Mouse (Mus musculus): ENCODE results near the gene Gm973.

The Gm973 gene

DNA sequence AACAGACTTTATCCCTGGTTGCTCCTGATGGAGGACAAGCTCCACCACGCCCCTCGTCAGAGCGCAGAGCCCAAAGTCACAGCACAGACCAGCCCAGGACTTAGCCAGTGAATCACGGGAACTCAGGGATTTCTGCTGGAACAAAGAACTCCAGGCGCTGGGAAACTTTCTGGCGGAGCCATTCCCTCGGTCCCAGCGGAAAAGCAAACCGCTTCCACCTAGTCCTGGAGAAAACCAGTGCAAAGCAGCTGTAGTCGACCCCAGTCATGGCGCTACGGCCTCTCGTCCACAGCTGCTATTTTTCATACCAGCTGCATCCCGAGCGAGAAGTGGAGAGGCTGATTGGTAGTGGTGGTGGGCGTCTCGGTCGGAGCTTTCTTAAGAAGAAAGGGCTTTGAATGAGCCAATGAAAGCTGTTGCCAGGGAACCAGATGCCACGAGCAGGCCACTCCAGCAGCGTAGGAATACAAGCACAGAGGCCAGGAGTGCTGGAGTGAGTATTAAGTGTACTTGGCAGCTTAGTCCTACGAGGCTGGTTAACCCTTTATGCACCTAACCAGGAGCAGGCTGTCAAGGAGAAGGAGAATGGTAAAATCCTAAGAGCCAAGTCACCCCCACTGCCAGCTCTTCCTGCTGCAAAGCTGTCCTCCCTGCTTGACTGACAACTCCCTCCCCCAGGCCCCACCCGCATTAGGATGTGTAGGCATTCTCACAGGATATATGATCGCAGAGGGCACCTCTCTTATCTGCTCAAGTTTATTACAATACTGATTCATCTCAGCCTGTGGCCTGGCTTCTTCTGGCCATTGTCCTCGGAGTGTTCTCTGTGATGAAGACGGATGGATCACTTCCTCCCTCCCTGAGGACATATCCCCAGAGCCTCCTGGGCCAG is at the start of gene Gm973:
Gm973 (plus strand) TSS at position 239 of the 892 bp plus-strand sequence.
- peak; percentile 17 for DNase-seq (ENCODE audit: low spot score)

DNA sequence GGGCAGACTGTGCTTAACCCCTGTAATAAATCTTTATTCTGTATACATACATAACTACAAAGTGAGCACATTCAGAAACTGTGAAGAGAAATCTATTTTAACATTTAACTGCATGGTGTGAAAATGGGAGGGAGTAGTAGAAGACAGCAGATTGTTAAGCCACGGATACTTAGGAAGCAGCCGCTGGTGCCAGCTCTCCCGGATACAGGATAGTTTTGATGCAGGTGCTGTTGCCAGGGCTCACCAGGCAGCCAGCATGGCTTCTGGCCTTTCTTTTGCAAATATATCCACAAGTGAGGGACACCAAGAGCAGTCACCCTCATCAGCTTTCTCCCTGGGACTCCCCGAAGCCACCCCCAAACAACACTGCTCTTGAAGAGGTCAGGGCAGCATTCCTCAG is 46.9 kb upstream of the Gm973 start:
- DNase-seq (ENCODE audit: low spot score), result no peak

DNA sequence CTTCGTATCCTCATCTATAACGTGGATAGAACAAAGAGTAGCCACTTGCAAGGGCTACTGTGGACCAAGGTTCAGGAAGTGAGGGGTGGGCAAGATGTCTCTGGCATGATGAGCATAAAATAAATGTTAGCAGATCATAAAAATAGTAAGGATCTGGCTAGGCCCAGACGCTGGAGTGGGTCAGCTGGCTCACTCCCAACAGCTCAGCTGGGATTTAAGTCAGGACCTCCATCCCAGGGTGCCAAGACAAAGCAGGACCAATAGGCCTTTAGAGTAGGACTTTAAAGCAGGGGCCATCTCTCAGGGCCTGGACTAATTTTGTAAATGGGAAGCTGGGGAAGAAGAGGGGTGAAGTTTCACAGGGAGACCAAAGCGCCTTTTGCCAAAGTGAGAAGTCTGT is 45.3 kb upstream of the Gm973 start:
- no peak for DNase-seq (ENCODE audit: low spot score)

DNA sequence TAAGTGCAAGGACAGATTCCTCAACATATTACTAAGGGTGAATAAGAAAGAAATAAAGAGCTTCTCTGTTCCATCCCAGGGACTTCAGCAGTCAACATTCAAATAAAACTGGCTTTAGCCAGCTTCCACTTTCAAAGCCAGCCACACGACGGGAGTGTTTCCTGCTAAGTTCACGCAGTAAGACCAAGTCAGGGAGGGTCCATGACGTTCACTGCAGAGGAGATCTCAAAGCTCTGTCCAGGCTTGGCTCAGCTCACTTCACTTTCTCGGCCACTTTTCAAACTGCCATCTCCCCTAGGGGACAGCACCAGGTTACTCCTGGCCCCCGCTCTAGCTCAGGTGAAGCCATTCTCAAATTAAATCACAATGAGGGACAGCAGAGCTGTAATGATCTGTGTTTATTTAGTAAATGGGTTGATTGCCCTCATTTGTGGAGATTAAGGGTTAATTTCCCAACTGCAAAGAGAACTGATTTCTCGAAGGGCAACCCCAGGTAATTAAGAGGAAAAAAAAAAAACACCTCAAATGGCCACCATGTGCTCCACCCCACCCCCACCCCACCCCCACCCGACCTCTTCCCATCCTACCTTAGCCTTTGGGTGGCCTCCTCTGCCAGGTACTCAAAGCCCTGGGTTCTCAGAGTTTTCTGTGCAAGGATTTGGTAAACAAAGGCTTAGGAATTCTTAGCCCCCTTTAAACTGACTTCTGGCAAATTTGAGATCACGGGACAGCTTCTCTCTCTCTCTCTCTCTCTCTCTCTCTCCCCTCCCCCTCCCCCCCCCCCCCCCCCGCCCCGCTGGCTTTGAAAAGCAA is 43.5 kb upstream of the Gm973 start:
- DNase-seq (ENCODE audit: low spot score), result no peak

DNA sequence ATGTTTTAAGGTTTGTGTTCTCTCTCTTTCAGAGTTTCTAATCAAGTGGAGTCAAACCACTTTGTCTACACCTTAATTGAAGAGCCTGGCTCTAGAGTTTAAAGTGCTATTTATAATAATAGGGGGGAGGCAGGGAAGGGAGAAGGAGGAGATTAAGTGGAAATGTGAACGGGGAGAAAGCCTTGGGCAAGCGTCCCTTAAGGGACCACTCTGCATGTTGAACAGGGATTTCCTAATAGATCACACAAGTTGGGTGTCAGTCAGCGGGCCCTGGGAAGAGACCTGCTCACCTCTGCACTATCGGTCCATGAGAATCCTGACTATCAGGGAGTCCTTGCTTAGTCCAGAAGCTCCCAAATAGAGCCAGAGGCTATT is 42.9 kb upstream of the Gm973 start:
- DNase-seq (ENCODE audit: low spot score), result no peak

DNA sequence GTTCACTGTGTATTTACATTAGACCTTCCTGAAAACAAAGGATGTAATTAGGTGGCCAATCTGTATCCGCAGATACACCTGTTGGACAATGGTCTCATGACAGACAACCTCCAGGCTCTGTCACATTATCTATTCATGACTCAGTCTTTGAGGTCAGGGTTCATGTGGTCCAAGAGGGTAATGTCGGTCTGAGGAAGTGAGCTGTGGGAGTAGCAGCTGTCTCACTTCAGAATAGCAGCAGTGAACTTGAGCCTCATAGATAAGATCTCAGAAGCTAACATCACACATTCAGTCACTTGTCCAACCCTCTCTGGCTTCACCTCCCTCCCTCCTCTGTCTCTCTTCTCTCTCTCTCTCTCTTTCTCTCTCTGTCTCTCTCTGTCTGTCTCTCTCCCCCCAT is 40.4 kb upstream of the Gm973 start:
- no peak for DNase-seq (ENCODE audit: low spot score)

DNA sequence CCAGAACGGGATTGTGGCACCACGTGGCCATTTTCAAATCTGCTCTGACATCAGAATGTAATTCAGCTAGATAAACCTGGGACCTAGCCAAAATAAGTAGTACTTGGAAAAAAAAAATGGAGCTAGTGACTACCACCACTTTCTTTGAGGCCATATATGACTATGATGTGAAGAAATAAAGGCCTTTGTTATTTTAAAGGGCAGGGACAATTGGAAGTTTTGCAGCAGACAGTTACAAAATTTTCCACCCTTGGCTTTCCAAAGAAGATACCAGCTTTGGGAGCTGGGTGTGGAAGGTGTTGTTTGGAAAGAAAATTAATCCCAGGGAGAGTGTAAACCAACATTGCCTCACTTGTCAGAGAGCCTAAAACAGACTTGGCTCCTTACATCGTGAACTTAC is 37.2 kb upstream of the Gm973 start:
- DNase-seq (ENCODE audit: low spot score), result no peak

DNA sequence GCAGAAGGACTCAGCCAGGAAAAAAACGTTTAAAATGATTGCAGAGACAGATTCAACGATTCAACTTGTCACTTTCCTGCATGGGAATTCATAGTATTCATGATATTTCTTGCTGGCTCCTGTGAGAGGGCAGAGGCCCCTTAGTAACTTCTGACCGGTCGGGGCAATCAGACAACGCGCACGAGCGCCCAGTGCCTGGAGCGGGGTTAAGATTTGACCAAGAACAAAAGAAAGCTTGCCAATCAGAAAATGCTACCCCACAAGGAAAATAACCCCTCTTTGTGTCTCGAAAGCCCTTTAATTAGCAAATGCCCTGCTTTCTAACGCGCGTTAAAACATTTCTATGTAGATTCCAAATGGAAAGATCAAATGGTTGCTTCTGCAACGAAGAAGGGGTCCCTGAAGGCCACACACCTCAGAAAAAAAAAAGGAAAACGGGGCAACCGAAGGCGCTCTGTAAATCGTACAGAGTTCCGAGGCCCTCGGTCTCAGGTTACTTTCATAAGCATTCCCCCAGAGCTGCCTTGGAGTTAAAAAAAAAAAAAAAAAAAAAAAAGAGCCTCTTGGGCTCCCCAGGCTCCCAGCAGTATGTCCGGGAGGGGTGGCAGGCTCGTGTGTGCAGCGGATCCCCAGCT is 35.1 kb upstream of the Gm973 start:
- DNase-seq (ENCODE audit: low spot score), result no peak

DNA sequence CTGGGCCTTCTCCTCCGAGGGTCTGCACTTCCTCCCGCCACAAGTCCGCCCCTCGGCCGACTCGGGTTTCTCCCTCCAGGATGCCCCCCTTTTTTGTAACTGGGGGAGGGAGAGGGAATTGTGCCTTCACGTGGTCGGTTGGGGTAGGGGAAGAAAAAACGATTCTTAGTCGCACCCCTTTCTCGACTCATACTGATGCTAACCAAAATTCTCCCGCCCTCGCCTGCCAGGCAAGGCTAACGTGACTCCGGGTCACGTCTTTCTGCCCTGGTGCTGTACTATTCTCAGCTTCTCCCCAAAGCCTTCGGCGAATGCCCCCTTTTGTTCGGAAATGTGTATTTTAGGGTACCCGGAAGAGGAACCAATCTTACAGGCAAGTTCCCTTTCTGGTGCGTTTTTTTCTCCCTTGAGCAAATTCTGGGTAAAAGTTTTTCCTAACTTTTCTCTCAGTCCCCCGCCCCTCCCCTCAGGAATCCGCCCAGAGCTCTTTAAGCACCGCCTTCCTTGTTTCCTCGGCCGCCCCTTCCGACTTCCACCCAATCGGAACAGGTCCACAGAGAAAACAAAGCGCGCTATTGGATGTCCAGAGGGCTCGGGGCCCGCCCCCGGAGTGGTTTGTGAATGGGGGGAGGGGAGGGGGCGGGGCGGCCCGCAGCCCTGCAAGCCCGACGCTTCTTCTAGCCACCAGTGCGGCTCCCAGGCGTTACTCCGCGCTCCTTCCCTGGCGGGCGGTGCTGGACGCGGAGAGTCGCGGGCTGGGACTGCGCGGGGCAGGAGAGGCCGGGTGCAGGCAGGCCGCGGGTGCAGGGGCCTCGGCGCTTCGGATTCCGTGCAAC is 34.4 kb upstream of the Gm973 start:
- DNase-seq (ENCODE audit: low spot score), result peak; percentile 95

DNA sequence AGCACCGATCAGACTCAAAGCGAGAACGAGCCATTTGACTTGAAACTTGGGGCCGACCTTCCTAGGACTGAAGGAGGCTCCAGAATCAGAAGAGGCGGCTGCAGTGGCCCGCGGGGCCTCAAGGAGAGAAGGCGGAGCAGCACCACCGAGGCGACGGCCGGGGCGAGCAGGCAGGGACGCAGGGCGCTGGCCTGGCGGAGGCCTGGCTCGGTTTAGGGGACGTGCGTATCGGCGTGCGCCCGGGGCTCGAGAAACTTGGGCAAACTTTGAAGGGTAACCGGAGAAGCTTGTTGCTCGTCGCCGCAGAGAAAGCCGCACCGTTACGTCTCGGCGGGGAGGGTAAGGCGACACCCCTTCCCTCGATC is 33.8 kb upstream of the Gm973 start, which contains the start of gene Fzd7:
Fzd7 (plus strand) TSS at position 94 of the 365 bp plus-strand sequence.
- no peak for DNase-seq (ENCODE audit: low spot score)

DNA sequence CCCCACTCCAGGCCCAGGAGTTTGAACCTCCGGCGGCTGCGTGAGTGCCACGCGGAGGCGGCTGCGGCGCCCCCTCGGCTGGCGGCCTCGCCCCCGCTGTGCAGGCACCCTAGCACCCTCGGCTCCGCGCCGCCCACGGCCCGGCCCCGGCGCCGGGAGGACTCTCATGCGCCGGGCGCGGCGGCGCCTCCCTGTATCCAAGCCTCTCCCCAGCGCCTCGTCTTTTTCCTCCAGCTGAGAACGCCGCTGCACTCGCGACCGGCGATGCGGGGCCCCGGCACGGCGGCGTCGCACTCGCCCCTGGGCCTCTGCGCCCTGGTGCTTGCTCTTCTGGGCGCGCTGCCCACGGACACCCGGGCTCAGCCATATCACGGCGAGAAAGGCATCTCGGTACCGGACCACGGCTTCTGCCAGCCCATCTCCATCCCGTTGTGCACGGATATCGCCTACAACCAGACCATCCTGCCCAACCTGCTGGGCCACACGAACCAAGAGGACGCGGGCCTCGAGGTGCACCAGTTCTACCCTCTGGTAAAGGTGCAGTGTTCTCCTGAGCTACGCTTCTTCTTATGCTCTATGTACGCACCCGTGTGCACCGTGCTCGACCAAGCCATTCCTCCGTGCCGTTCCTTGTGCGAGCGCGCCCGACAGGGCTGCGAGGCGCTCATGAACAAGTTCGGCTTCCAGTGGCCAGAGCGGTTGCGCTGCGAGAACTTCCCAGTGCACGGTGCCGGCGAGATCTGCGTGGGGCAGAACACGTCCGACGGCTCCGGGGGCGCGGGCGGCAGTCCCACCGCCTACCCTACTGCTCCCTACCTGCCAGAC is 33.2 kb upstream of the Gm973 start:
- DNase-seq (ENCODE audit: low spot score), result peak; percentile 29

DNA sequence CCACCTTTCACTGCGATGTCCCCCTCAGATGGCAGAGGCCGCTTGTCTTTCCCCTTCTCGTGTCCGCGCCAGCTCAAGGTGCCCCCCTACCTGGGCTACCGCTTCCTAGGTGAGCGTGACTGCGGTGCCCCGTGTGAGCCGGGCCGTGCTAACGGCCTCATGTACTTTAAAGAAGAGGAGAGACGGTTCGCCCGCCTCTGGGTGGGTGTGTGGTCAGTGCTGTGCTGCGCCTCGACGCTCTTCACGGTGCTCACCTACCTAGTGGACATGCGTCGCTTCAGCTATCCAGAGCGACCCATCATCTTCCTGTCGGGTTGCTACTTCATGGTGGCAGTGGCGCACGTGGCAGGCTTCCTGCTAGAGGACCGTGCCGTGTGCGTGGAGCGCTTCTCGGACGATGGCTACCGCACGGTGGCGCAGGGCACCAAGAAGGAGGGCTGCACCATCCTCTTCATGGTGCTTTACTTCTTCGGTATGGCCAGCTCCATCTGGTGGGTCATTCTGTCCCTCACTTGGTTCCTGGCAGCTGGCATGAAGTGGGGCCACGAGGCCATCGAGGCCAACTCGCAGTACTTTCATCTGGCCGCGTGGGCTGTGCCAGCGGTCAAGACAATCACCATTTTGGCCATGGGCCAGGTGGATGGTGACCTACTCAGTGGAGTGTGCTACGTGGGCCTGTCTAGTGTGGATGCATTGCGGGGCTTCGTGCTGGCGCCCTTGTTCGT is 32.4 kb upstream of the Gm973 start:
- DNase-seq (ENCODE audit: low spot score), result peak; percentile 23

DNA sequence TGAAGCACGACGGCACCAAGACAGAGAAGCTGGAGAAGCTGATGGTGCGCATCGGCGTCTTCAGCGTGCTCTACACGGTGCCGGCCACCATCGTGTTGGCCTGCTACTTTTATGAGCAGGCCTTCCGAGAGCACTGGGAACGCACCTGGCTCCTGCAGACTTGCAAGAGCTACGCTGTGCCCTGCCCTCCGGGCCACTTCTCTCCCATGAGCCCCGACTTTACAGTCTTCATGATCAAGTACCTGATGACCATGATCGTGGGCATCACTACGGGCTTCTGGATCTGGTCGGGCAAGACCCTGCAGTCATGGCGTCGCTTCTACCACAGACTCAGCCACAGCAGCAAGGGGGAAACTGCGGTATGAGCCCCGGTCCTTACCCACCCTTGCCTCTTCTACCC is 31.8 kb upstream of the Gm973 start:
- DNase-seq (ENCODE audit: low spot score), result no peak

DNA sequence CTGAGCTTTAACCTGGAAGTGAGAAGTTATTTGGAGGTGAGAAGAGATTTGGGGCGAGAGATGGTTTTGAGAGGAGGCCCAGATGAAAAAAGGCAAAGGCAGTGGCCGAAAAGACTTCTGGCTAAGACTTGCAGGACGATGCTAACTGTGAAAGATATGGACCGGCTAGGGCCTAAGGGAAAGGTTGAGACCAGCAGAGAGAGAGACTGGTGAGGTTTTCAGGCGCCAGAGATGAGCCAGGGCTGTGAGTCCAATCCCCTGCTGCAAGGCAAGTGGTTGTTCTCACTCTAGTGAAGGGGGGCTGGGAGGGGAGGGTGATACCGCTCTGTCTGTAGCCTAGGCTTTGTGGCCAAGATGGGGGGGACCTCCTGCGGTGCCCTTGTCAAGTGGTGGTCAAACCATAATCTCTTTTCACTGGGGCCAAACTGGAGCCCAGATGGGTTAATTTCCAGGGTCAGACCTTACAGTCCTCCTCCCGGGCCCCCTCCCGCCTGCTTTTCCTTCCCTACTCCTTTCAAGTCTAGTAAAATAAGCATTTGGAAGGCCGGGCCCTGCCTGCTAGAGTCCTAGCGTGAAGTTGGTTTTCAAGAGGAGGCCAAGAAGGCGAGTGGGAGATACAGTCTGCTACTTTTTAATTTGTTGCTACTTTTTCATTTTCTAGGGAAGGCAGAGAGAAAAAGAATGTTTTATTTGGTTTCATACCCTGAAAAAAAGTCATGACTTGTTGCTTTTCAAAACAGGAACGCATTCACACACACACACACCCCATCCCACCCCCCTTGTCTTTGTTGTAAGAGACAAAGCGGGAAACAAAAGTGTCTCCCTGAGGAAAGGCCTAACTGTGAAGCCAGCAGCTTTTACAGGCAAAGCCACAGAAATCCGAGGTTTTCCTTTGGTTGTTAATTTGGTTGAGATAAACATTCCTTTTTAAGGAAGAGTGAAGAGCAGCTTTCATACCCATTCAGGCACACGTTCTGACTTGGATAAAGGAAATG is 31.0 kb upstream of the Gm973 start:
- DNase-seq (ENCODE audit: low spot score), result no peak

DNA sequence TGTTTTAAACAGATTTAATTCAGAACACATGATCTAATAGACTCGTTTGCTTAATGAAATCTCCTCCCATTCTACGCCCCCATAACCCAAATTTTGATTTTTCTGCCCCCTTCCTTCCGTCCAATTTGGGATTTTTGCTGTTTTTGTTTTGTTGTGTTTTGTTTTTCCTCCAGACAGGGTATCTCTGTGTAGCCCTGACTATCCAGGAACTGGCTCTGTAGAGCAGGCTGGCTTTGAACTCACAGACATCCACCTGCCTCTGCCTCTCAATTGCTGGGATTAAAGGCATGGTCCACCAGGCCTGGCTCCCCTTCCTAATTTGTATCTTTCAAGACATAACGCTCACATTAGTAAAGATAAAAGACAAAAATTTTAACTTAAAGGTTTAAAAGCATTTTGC is 30.3 kb upstream of the Gm973 start:
- no peak for DNase-seq (ENCODE audit: low spot score)

DNA sequence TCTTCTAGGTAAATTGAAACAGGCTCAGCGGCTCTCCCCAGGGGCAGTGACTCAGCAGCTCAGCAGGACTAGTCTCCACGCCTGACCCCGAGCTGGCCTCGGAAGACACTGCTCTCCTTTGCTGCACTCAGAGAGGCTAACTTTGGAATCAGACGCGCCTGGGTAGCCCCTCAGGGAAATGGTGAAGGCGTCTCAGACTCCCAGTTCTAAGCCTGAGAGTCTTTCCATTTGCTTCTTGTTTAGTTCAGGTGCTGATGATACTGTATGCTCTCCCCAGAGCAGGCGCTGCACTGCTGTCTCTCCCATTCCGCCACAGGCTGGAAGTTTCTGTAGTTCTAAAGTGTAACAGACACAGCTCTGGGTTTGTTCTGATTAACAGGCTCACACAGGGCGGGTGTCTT is 28.4 kb upstream of the Gm973 start:
- DNase-seq (ENCODE audit: low spot score), result no peak

DNA sequence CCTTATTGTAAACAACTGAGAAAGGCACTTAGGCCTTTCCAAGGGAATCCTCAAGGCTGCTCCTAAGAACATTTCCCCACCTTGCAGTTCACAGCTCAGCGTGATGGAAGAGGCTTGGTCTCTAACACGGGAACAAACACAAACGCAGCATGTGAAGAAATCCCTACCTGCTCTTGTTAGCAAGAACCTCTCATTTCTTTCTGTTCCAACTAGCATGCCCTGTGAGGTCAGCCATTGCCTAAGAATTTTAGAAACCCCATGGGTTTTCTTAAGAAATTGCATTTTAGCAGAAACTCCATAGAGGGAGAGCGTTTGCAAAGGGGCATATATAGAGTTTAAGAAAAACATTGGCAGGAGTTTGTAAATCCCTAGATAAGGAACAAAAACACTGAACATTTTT is 27.6 kb upstream of the Gm973 start:
- DNase-seq (ENCODE audit: low spot score), result no peak

DNA sequence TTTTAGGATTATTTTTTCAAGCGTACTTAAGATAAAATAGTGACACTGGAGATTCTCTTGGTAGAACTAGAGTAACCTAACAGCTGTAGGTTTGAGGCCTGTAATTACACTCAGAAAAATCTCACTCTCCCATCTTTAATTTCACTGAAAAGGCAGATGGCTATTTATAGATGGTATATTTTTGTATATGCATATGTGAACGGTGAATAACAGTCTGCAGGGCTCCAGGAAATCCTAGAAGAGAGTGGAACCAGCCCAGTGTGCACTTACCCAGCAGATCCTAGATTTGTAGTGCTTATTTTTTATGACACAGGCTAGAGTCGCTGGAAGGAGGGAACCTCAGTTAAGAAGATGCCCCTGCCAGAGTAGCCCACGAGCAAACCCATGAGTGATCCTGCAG is 27.1 kb upstream of the Gm973 start:
- no peak for DNase-seq (ENCODE audit: low spot score)

DNA sequence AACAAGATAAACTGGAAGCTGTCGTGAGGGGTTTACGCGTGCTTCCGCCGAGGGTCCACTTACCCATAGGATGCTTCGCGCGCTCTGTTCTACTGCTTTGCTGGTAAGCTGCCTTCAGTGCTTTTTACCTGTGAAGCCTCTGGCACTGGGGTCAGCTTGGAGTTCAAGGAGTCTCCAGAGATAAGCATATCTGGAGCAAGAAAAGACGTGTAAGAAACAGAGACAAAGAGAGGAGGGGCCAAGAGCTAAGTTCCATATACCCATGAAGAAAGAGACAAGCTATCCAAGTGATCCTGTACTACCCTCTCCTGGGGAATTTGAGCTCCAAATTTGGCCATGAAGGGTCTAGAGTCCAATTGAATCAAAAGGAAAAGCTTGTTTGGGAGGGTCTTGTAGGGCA is 24.5 kb upstream of the Gm973 start:
- DNase-seq (ENCODE audit: low spot score), result no peak

Measured in ovary, adult 18-20 months (tissue).